Mouse (Mus musculus): ENCODE data around the gene Olfr810. TPM values are rescaled to one million over a fixed set of nuclear protein-coding genes. Genes with fewer than 3 reads are reported as not detected.

The Olfr810 gene
- total RNA-seq (2023): not detected

DNA sequence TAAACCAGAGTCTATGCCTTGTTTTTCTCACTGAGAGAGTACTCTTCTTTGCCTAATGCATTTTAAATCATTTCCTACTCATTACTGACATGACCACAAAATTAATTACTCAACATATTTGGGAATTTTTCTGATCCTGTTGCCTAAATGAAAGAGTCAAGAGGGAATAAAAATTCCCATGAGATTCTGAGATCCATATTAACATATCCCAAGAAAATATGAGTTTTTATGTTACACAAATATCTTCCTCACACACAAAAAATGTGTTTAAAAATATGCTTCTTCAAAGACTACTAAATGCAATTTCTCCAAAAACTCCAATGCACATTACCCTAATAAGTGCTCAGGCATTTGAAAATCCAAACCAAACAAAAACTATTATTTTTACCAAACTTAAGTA is at the start of gene Olfr810:
Olfr810 (minus strand) TSS at position 101 of the 400 bp plus-strand sequence.

DNA sequence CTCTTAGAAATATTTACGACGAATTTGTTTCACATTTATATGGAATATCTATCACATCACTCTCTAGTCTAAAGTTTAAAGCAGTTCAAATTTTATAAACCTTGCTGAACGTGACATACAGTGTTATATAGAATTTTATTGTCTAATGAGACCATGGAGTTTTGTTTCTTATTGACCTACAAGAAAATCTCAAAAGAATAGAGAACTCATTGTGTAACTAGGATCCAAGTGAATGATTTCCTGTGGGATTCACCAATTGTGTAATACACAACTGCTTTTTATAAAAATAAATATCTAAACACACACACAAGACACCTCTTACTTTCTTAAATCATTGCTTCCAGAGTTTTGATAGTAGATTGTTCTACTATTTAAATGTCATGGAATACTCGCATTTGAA is 9.6 kb upstream of the Olfr810 start, which contains the start of gene Olfr811:
Olfr811 (minus strand) TSS at position 101 of the 400 bp plus-strand sequence.

DNA sequence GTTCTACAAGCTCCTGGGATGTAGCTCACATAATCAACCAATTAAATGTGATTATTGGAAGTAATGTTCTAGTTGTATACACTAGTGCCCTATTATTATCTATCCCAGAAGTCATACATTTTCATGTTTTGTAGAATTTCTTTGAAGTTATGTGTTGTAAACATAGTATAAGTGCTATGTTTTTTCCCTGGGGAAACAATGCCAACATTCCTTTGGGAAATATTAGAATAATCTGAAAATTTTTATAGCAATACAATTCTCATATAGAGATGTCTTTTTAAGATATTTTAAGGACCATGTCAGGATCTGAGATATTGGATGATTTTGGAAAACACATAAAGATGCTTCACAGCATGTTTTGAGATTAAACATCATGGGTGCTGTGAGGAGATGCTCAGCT is 20.4 kb downstream of the Olfr810 start, which contains the start of gene Olfr809:
Olfr809 (plus strand) TSS at position 301 of the 400 bp plus-strand sequence.

DNA sequence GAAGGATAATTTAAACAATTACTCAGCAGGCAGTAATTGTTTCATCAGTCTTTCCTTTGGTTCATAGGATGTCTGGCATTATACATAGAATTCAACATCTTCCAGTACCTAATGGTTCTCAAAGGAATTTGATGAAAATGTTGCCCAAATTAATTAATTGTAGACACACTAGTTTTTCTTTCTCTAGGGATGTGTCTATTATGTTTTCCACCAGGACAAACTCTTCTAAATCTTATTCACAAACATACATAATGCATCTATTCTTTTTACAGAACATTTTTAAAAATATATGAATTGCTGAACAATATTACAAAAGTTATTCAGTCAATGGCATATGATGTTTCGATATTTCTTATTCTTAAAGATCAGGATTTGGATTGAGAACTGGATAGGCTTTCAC is 29.5 kb downstream of the Olfr810 start, which contains the start of gene Olfr808:
Olfr808 (plus strand) TSS at position 301 of the 400 bp plus-strand sequence.

DNA sequence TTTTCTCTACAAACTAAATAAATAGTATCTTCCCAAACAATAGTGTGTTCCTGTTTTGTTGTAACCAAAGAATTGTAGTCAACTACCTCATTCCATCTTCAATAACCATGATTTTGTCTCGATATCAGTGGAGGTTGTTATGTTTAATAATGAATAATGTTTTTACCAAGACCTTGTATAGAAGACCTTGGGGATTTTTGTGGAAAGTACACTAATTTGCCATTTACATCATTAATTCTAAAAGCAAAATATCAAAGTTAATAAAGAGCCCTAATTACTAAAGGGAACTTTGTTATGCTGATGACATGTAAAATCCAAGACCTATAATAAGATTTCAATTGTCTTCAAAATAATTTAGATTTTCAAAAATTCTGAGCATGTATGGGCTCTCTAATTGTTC is 37.0 kb downstream of the Olfr810 start, which contains the start of gene Olfr807:
Olfr807 (minus strand) TSS at position 101 of the 400 bp plus-strand sequence.

DNA sequence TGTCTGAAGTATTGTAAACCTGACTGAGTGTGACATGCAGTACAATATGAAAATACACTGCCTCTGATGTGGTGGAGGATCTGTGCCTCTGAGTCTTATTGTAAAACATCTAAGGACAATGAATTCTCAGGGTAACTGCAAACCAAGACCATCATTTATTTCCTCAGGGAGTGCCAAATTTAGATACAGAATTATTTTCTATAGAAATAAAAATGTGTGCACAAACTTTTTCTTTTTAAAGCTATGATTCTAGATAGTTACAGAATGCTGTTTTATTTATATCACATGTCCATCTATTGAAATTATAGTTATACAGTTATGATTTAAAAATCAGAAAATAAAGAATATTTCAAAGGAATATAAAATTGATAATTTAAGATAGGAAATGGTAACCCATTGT is 52.9 kb downstream of the Olfr810 start, which contains the start of gene Olfr806:
Olfr806 (minus strand) TSS at position 101 of the 400 bp plus-strand sequence.

Other genes with a start within 250 kb of the Olfr810 start
- gene Olfr794, start 227.3 kb downstream of the Olfr810 start, total RNA-seq (2023): not detected
- not detected for gene Olfr796, start 182.3 kb downstream of the Olfr810 start, total RNA-seq (2023)
- not detected for gene Olfr798, start 167.0 kb downstream of the Olfr810 start, total RNA-seq (2023)
- not detected for gene Olfr799, start 157.4 kb downstream of the Olfr810 start, total RNA-seq (2023)
- not detected for gene Olfr800, start 137.2 kb downstream of the Olfr810 start, total RNA-seq (2023)
- gene Olfr801, start 121.1 kb downstream of the Olfr810 start, total RNA-seq (2023): not detected
- gene Olfr802, start 106.7 kb downstream of the Olfr810 start, total RNA-seq (2023): not detected
- gene Olfr803, start 100.6 kb downstream of the Olfr810 start, total RNA-seq (2023): not detected
- gene Olfr804, start 91.7 kb downstream of the Olfr810 start, total RNA-seq (2023): not detected
- gene Olfr805, start 65.5 kb downstream of the Olfr810 start, total RNA-seq (2023): not detected
- not detected for gene Olfr806, start 53.0 kb downstream of the Olfr810 start, total RNA-seq (2023)
- not detected for gene Olfr807, start 37.1 kb downstream of the Olfr810 start, total RNA-seq (2023)
- not detected for gene Olfr808, start 29.4 kb downstream of the Olfr810 start, total RNA-seq (2023)
- not detected for gene Olfr809, start 20.3 kb downstream of the Olfr810 start, total RNA-seq (2023)
- not detected for gene Olfr811, start 9.5 kb upstream of the Olfr810 start, total RNA-seq (2023)
- gene Olfr812, start 51.2 kb upstream of the Olfr810 start, total RNA-seq (2023): not detected
- not detected for gene Olfr813, start 60.5 kb upstream of the Olfr810 start, total RNA-seq (2023)
- gene Olfr814, start 84.9 kb upstream of the Olfr810 start, total RNA-seq (2023): not detected
- gene Olfr815, start 111.0 kb upstream of the Olfr810 start, total RNA-seq (2023): not detected
- gene Olfr816, start 120.7 kb upstream of the Olfr810 start, total RNA-seq (2023): not detected
- gene Olfr818, start 154.2 kb upstream of the Olfr810 start, total RNA-seq (2023): not detected
- gene Olfr819, start 172.3 kb upstream of the Olfr810 start, total RNA-seq (2023): not detected
- gene Olfr247, start 181.2 kb upstream of the Olfr810 start, total RNA-seq (2023): not detected
- not detected for gene Gm10310, start 190.1 kb upstream of the Olfr810 start, total RNA-seq (2023)
- gene Olfr820, start 217.7 kb upstream of the Olfr810 start, total RNA-seq (2023): not detected
- not detected for gene Olfr821, start 235.4 kb upstream of the Olfr810 start, total RNA-seq (2023)

Data from T-cell, adult 66 days (primary cell).